Mouse (Mus musculus) myocyte (in vitro differentiated cells): ENCODE measurements at regions not wholly inside any gene's neighbourhood (a gene's known extent, or its start where the extent isn't known, plus 50 kb on each side); places are given as distances from the start of the nearest gene placed in this dataset.

Experiments
- H3K27me3 ChIP-seq: one replicate; pipeline ENCODE4 v1.6.1; 2011; ENCODE audit not compliant: control insufficient read depth, insufficient read depth, insufficient read length
- H3K36me3 ChIP-seq: one replicate; pipeline ENCODE4 v1.6.1; 2011; ENCODE audit not compliant: control insufficient read depth, insufficient read depth
- H3K4me2 ChIP-seq: one replicate; pipeline ENCODE4 v1.6.1; 2011; ENCODE audit warnings: low read depth, control low read depth
- H3K4me3 ChIP-seq: one replicate; pipeline ENCODE4 v1.5.1; 2011; ENCODE audit warnings: mild to moderate bottlenecking, control low read depth, moderate library complexity
- H3K79me2 ChIP-seq: one replicate; pipeline ENCODE4 v1.6.1; 2011; ENCODE audit not compliant: control insufficient read depth, insufficient read depth
- H3ac ChIP-seq: one replicate; pipeline ENCODE4 v1.6.1; 2011; ENCODE audit not compliant: control insufficient read depth, insufficient read length
- CEBPB ChIP-seq: IDR thresholded peaks from 2 replicates; pipeline ENCODE4 v1.6.1; 2011; ENCODE audit warnings: mild to moderate bottlenecking, moderate library complexity; ENCODE audit not compliant: poor library complexity, insufficient read depth, severe bottlenecking
- E2F4 ChIP-seq: IDR thresholded peaks from one replicate; pipeline ENCODE4 v1.6.1; 2011; ENCODE audit warnings: mild to moderate bottlenecking, control low read depth, moderate library complexity; ENCODE audit not compliant: insufficient read depth
- MAX ChIP-seq: IDR thresholded peaks from one replicate; pipeline ENCODE4 v1.6.1; 2011; ENCODE audit warnings: low read depth, mild to moderate bottlenecking, control low read depth
- MYOD1 ChIP-seq, 3 experiments: IDR thresholded peaks; one replicate each; pipeline ENCODE4 v1.6.1; 2011; ENCODE audit warnings: control low read depth in 2 of 3, low read depth in 2 of 3, mild to moderate bottlenecking in 2 of 3, moderate library complexity in 1 of 3; ENCODE audit not compliant: insufficient read length in 2 of 3, control insufficient read depth in 1 of 3
- MYOG ChIP-seq, 3 experiments: IDR thresholded peaks; one replicate each; pipeline ENCODE4 v1.6.1; 2011; ENCODE audit warnings: control low read depth in 2 of 3, low read depth in 2 of 3, mild to moderate bottlenecking in 2 of 3; ENCODE audit not compliant: insufficient read length in 2 of 3, control insufficient read depth in 1 of 3, insufficient read depth in 1 of 3
- POLR2A ChIP-seq: IDR thresholded peaks from one replicate; pipeline ENCODE4 v1.6.1; 2011; ENCODE audit warnings: low read depth, mild to moderate bottlenecking, control low read depth, moderate library complexity; ENCODE audit not compliant: insufficient read length
- POLR2AphosphoS2 ChIP-seq: IDR thresholded peaks from one replicate; pipeline ENCODE4 v1.6.1; 2011; ENCODE audit warnings: low read depth, control low read depth; ENCODE audit not compliant: insufficient read length
- REST ChIP-seq: IDR thresholded peaks from one replicate; pipeline ENCODE4 v1.6.1; 2011; ENCODE audit warnings: mild to moderate bottlenecking, control low read depth, moderate library complexity; ENCODE audit not compliant: insufficient read depth, insufficient read length
- SRF ChIP-seq: IDR thresholded peaks from one replicate; pipeline ENCODE4 v1.6.1; 2011; ENCODE audit warnings: low read depth; ENCODE audit not compliant: control insufficient read depth, insufficient read length
- TCF12 ChIP-seq: IDR thresholded peaks from one replicate; pipeline ENCODE4 v1.6.1; 2011; ENCODE audit warnings: mild to moderate bottlenecking, control low read depth; ENCODE audit not compliant: poor library complexity, insufficient read depth, severe bottlenecking
- TCF3 ChIP-seq: IDR thresholded peaks from one replicate; pipeline ENCODE4 v1.6.1; 2011; ENCODE audit warnings: low read depth, control low read depth; ENCODE audit not compliant: insufficient read length
- USF1 ChIP-seq: IDR thresholded peaks from one replicate; pipeline ENCODE4 v1.6.1; 2011; ENCODE audit warnings: low read depth, mild to moderate bottlenecking, control low read depth, moderate library complexity

DNA sequence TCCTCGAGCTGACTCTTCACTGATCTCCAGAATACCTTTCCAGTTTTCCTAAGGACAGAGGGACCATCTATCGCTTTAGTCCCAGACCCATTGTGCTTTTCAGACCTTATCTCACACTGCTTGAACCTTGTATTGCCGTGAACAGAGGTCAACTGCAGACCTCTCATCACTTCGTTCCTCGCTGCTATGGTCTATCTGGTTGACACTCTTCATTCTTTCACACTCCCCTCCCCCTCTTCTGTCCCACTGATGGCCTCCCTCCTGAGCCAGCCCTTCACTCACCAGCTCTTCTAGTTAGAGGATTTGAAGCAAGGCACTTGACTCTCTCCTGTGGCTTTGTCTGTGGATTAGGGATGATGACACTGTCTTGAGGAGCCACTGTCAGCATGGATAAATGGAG is 150.4 kb upstream of the Pbx1 start:
- H3K36me3 ChIP-seq = no peaks in the 10 kb centered on the region
- no peaks in the 10 kb centered on the region for H3K79me2 ChIP-seq
- TF ChIP-seq CEBPB (no peak), E2F4 (no peak), POLR2AphosphoS2 (no peak), REST (no peak), MYOG (IDR thresholded peaks at IDR 0.05; ENCODE audit: control insufficient read depth in 1 of 3, insufficient read depth in 1 of 3, insufficient read length in 2 of 3, low read depth in 2 of 3) (no peak), MYOD1 (IDR thresholded peaks at IDR 0.05; ENCODE audit: control insufficient read depth in 1 of 3, insufficient read length in 2 of 3, low read depth in 2 of 3) (no peak), POLR2A (no peak), SRF (no peak), TCF12 (no peak), USF1 (no peak), TCF3 (no peak), MAX (no peak)
- no peaks in the 10 kb centered on the region for H3K27me3 ChIP-seq
- H3ac ChIP-seq = no peak overlapping the region
- H3K4me3 ChIP-seq = no peak overlapping the region
- no peak overlapping the region for H3K4me2 ChIP-seq

DNA sequence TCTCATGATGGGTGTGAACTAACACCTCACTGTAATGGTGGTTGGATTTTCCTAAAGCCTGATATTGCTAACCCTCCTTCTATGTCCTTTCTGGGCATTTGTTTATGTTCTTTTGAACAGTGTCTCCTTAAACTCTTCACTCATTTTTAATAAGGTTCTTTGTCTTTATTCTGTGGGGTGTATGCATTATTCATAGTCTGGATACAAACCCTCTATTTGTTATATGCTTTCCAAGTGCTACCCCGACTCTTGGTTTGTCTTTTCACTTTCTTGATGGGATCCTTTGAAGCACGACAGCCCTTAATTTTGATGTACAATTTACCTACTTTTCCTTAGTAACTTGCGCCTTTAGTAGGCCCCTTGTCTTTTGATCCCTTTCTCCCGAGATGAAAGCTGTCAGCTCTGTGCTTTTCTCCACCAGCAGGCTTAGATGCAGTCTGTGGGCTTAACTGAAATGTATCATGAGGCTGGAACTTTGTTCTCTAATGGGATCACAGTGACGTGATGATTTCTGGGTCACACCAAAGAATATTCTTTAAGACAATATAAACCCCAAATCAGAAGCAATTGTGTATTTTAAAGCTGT is 138.0 kb upstream of the Pbx1 start:
- Histone ChIP-seq H3K79me2 (no peaks in the 10 kb centered on the region), H3K4me2 (no peak overlapping the region), H3K27me3 (no peaks in the 10 kb centered on the region), H3ac (no peak overlapping the region), H3K36me3 (no peaks in the 10 kb centered on the region), H3K4me3 (no peak overlapping the region)
- TF ChIP-seq CEBPB (no peak), TCF12 (no peak), POLR2AphosphoS2 (no peak), POLR2A (no peak), SRF (no peak), REST (no peak), USF1 (no peak), TCF3 (no peak), MYOD1 (IDR thresholded peaks at IDR 0.05; ENCODE audit: control insufficient read depth in 1 of 3, insufficient read length in 2 of 3, low read depth in 2 of 3) (no peak), E2F4 (no peak), MYOG (IDR thresholded peaks at IDR 0.05; ENCODE audit: control insufficient read depth in 1 of 3, insufficient read depth in 1 of 3, insufficient read length in 2 of 3, low read depth in 2 of 3) (no peak), MAX (no peak)

DNA sequence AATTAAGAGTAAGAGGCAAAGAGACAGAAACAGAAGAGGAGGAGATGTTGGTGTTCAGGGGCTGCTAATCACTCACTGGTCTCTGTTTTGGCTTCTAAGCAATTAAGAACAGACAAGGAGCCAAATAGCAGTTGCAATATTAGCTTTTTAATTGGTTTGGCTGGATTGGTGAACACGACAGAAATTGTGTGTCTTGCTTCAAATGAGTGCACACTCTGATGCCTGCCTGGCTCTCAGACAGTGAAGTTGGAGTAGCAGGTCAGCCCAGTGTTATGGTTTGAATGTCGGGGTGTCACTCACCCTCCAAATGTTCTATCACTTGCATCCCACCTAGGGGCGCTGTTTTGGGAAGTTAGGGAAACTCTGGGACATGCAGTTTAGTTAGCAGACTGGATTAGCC is 120.3 kb upstream of the Pbx1 start:
- H3K4me2 ChIP-seq = no peak overlapping the region
- no peaks in the 10 kb centered on the region for H3K79me2 ChIP-seq
- TF ChIP-seq E2F4 (no peak), TCF12 (no peak), CEBPB (no peak), SRF (no peak), TCF3 (no peak)
- no peaks in the 10 kb centered on the region for H3K27me3 ChIP-seq
- no peak overlapping the region for H3ac ChIP-seq
- H3K4me3 ChIP-seq = no peak overlapping the region
- H3K36me3 ChIP-seq = no peaks in the 10 kb centered on the region

DNA sequence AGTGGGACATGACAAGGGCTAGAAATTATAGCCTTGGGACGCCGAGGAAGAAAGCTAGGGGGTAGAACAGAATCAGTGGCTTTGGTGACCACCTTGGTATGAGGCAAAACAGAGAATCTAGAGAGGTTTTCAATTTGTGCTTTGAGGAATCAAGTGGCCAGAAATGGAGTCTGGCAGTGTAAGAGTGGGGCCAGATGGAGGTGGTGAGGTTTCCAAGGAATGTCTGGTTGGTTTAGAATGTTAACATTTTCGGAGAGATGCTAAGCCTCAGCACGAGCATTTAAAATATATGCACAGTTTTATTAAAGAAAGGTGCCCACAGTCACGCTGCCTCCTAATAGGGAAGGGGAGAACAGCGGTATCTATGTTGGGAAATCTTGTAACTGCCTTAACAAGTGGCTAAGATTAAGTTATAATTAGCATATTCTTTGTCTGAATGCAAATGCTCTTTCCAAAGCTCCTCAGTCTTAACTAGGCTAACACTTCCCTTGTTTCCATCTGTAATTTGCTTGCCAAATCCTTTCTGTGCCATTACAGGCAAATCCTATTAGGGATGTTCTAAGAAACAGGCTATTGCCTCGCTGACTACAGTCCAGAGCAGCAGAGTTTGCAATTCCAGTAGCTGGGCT is 117.9 kb upstream of the Pbx1 start:
- Histone ChIP-seq H3K27me3 (no peaks in the 10 kb centered on the region), H3K79me2 (no peaks in the 10 kb centered on the region), H3K36me3 (no peaks in the 10 kb centered on the region), H3ac (no peak overlapping the region), H3K4me2 (no peak overlapping the region), H3K4me3 (no peak overlapping the region)
- TF ChIP-seq CEBPB = no peak
- no peak for TF ChIP-seq TCF12
- TF ChIP-seq USF1 = no peak
- no peak for TF ChIP-seq POLR2AphosphoS2
- no peak for TF ChIP-seq E2F4
- TF ChIP-seq MAX = no peak
- TF ChIP-seq POLR2A = no peak
- TF ChIP-seq TCF3 = no peak
- no peak for TF ChIP-seq SRF

DNA sequence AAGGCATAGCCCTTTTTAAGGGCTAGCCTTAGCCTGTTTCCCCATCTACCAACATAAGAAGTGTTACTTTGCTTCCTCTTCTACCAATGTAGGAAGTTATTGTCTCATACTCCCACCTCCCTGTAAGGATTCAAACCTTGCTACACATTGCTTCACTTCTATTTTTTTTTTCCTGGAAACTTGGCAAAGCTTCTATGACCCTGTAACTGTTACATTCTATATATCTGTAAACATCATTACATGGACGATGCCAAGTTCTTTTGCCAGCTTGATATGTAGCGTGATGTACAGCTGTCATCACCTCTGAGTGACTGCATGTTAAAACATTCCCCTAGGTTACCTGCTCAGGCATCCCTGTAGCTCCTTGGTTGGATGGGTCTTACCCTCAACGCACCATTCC is 114.1 kb upstream of the Pbx1 start:
- TF ChIP-seq USF1 = no peak
- no peak for TF ChIP-seq SRF
- no peak for TF ChIP-seq TCF3
- TF ChIP-seq MYOG (IDR thresholded peaks at IDR 0.05; ENCODE audit: control insufficient read depth in 1 of 3, insufficient read depth in 1 of 3, insufficient read length in 2 of 3, low read depth in 2 of 3) = no peak
- no peak for TF ChIP-seq E2F4
- Histone ChIP-seq H3K79me2 (no peaks in the 10 kb centered on the region), H3ac (no peak overlapping the region), H3K4me2 (peak overlapping the region; percentile 58), H3K36me3 (no peaks in the 10 kb centered on the region), H3K27me3 (no peaks in the 10 kb centered on the region), H3K4me3 (no peak overlapping the region)
